In genomic region chr17:80579089-80579488, GRCm38 (mm10) we compare ENCODE assay signal across 17 mouse cellular contexts.
"Had no signal": no experiment of that assay in that cellular context is flagged by ENCODE, and none has a peak within 500 bp of the region (broad histone marks: within the 10 kb centered on the region; RNA-seq: fewer than 3 reads in every experiment).

No protein-coding gene starts in this region.

- H3K4me2 ChIP-seq: lung, embryonic 15.5 days; midbrain, embryonic 11.5 days; midbrain, embryonic 13.5 days; midbrain, embryonic 15.5 days; neural tube, embryonic 12.5 days; stomach, embryonic 15.5 days had no signal

- H3K4me3 ChIP-seq: lung, embryonic 15.5 days; megakaryocyte, embryonic 14.5 days; midbrain, embryonic 13.5 days; midbrain, embryonic 15.5 days; neural tube, embryonic 12.5 days; stomach, embryonic 15.5 days had no signal

- DNase-seq: liver, postnatal 0 days; lung, adult 2 months; lung, postnatal 14 days; right cerebral cortex, postnatal 14 days; thymus, adult 2 months; thymus, postnatal 25 days; thymus, postnatal 4 days had no signal

- H3K27me3 ChIP-seq: lung, embryonic 15.5 days; midbrain, embryonic 13.5 days; midbrain, embryonic 15.5 days; neural tube, embryonic 12.5 days; stomach, embryonic 15.5 days had no signal

- ATAC-seq: liver, postnatal 0 days; lung, postnatal 0 days; midbrain, embryonic 13.5 days; midbrain, embryonic 15.5 days had no signal

- H3K9ac ChIP-seq: liver, postnatal 0 days; lung, embryonic 15.5 days; midbrain, embryonic 13.5 days; midbrain, embryonic 15.5 days; neural tube, embryonic 12.5 days; stomach, embryonic 15.5 days had no signal

- H3K9me3 ChIP-seq: lung, embryonic 15.5 days; midbrain, embryonic 13.5 days; midbrain, embryonic 15.5 days; neural tube, embryonic 12.5 days; stomach, embryonic 15.5 days had no signal

- H3K27ac ChIP-seq: lung, embryonic 15.5 days; macrophage; midbrain, embryonic 13.5 days; midbrain, embryonic 15.5 days; neural tube, embryonic 12.5 days; stomach, embryonic 15.5 days; stomach, postnatal 0 days had no signal
